Mouse (Mus musculus) adrenal gland, postnatal 4 days (tissue): ENCODE results near the gene Abhd4. TPM values are rescaled to one million over a fixed set of nuclear protein-coding genes. Genes with fewer than 3 reads are reported as not detected.

Experiments used
- DNase-seq, 2 experiments: peaks; one replicate each; pipeline ENCODE4 v3.0.0; 2021 to 2022; ENCODE audit warnings: low spot score in 2 of 2, mixed read lengths in 2 of 2
- total RNA-seq, 2 experiments: library from RNA; stranded (reverse); gene quantifications; 2 replicates each; pipeline ENCODE4 v1.2.3; 2021

Abhd4 gene
- total RNA-seq, 2 experiments from 2014 or later: 351 to 353 TPM

GRCm38 (mm10) chr14:54235825-54236540, 18.0 kb upstream of the Abhd4 start:
- DNase-seq: no peak

DNA sequence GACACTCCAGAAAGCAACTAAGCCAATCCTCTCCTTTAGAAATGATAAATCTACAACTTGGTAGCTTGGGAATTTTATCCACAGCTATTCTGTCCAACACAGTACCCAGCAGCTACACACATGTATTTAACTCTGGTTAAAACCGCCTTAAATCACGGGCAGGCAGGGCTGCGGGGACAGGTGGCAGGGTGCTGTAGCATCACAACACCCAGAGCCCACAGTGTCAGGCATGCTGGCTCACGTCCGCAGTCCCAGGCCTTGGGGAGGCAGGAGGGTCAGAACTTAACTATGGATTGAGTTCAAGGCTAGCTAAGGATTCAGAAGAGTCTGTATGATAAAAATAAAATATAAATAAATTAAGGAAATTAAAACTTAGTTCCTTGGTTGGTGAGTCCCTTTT, 17.1 kb upstream of the Abhd4 start:
- DNase-seq: no peak

DNA sequence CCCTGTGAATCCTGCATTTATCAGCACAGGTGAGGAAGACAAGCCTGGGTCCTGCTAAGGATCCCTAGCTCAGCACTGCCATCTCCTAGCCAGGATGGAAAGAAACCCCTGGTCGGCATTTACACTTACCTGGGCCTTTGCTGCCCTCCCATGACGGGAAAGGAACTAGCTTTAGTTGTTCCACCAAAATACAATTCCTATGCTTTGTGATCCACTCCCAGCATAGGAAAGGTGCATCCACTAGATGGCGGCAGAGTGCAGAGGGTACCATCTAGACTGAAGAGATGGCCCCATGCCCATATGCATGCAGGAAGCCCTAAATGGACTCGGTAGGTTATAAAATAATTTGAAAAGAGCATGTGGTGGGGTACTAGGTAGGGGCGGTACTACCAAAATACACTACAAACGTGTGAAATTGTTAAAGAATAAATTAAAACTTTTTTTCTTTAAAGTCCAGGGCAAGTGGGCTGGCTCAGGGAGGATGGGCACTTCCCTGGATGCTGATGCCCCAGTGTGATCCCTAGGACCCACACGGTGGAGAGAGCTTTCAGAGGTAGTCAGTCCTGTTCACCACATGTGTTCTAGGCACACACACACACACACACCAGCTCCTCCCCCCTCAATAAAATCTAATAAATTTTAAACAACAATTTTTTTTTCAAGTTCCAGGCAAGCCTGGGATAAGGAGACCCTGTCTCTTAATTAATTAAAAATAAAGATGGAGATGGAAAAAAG, 14.8 kb upstream of the Abhd4 start:
- peak; percentile 60 to 80 for DNase-seq

- DNase-seq: no peak
Observed at GRCm38 (mm10) chr14:54240542-54240941, 13.4 kb upstream of the Abhd4 start.

DNA sequence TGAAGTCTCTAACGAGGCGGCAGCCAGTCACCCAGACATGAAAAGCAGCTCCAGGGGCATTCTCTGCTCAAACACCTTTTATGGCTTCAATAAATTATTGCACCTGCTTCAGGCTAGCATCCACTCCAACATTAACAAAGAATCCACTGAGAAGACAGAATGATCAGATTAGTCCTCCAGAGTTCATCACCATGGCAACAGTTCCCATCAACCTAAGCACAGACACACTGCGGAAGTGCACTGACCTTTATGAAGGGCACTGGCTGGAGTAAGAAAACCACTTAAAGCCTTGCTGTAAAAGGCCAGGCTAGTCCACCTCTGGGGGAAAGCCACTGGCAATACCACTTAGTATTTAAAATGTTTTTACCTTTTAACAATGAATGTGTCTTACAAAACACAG, 9.8 kb upstream of the Abhd4 start:
- no peak for DNase-seq

DNA sequence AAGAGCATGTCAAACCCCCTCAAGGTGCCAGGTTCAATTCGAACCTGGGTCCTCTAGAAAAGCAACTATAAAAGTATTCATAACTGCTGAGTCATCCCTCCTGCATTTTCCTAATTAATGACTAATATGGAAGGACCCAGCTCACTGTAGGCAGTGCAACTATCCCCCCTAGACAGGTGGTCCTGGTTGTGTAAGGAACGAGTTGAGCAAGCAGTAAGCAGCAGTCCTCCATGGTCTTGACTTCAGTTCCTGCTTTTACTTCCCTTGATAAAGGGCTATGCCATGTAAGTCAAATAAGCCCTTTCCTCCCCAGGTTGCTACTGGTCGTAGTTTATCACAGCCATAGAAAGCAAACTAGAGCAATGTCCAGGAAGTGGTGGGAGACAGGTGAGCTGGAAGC, 7.8 kb upstream of the Abhd4 start:
- no peak for DNase-seq

DNA sequence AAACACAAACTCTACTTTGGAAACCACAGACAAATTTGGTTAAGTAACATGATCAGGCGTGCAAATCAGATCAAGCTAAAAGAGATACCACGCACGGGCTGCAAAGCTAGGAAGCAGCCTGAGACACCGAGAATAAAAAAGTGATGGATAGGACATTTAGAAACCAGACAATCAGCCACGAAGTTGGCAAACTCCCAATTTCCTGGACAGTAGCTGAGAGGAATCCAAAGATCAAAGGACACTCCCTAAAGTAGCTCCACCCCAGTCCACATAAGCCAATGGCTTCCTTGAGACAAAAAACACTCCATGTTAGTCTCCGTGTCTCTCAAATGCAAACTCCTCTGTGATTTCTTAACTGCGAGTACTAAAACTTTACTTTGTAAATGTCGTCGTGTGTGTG, 4.7 kb upstream of the Abhd4 start:
- peak in 1 of 2 experiments; percentile 32 for DNase-seq

GRCm38 (mm10) chr14:54250122-54250521, 3.9 kb upstream of the Abhd4 start:
- no peak for DNase-seq

- DNase-seq: no peak
Observed at GRCm38 (mm10) chr14:54254670-54255202, 748 bp downstream of the Abhd4 start.

- no peak for DNase-seq
Observed at GRCm38 (mm10) chr14:54258131-54258670, 4.2 kb downstream of the Abhd4 start.

DNA sequence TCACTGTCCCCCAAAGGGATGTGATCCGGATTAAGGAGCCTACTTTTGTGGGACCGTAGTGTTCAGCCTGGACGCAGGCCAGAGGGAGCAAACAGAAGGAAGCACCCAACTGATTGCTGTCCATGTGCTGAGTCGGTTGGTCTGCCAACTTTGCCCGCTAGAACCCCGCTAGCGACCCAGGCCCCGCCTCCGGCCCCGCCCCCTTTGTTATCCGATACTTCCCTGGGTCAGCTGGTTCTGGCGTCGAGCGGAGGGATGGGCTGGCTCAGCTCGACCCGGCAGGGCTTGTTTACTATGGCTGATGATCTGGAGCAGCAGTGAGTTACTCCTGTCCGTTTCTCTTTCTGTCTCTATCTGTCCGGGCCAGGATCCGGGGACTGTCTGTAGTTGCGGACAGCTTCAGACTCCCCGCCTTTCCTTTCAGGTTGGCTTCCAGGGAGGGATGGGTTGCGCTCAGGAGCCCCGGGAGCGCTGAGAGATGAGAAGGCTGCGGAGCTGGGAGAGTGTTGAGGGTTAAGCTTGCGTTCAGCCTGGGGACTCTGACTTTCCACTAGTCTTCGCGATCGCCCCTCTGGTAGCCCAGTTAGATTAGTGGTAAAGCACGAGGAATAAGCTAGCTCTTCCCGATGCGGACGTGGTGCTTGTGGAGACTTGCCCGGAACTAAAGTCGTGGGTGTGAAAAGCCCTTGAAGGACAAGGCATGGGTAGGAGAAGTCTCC, 5.2 kb downstream of the Abhd4 start:
- DNase-seq: peak; percentile 93 to 97

DNA sequence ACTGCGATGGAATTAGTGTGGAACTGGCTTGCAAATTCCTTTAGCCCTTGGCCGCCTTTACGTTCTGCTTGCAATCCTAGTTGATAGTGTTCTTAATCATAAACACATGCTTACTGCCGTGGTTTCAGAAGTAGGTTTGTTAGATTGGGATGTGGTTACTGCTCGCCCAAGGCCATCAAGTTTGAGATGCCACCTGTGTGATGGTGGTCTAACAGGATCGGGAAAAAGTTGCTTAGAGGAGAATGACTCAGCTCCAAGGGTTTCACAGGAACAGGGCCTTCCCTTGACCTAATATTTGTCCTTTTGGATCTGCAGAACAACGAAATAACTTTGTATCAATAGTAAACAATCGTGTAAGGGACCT, 5.7 kb downstream of the Abhd4 start:
- no peak for DNase-seq

DNA sequence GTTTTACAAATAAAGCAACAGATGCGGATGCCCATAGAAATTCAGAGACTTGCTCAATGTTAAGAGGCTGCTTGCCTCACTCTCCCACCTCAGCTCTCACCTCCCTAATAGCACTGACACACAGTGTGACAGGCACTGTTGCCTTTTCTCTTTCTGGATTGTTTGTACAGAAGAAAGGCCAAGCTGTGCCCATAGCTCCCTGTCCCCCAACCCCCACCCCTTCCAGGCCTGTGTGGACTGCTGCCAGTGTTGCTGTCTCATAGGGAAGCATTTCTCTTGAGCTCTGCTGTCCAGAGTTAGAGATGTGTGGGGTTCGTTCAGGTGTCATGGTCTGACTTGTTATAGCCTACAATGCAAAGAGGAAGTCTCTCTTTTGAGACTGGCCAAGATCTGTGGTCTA, 6.2 kb downstream of the Abhd4 start:
- DNase-seq: no peak

DNA sequence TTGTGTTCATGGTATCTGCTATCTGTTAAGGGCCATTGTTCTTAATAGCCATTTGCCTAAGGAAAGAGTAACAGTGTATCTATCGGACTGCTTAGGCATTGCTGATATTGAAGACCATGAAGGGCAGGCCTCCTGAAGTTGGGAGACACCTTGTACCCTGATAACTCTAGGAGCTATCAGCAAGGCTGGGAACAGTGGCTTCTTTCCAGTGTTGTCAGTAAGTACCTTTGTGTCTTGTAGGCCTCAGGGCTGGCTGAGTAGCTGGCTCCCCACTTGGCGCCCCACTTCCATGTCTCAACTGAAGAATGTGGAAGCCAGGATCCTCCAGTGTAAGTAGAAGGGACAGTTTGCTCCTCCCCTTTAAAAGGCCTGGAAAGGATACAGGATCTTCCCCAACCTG, 7.4 kb downstream of the Abhd4 start:
- DNase-seq: no peak

DNA sequence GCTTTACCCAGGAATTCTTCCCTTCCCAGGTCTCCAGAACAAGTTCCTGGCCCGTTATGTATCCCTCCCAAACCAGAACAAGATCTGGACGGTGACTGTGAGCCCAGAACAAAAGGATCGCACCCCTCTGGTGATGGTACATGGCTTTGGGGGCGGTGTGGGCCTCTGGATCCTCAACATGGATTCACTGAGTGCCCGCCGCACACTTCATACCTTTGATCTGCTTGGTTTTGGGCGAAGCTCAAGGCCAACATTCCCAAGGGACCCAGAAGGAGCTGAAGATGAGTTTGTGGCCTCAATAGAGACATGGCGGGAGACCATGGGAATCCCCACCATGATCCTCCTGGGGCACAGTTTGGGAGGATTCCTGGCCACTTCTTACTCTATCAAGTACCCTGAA, 8.6 kb downstream of the Abhd4 start:
- DNase-seq: no peak

GRCm38 (mm10) chr14:54263099-54263498, 9.1 kb downstream of the Abhd4 start:
- no peak for DNase-seq

GRCm38 (mm10) chr14:54264231-54264630, 10.2 kb downstream of the Abhd4 start:
- DNase-seq: no peak

GRCm38 (mm10) chr14:54265093-54265492, 11.1 kb downstream of the Abhd4 start:
- no peak for DNase-seq

DNA sequence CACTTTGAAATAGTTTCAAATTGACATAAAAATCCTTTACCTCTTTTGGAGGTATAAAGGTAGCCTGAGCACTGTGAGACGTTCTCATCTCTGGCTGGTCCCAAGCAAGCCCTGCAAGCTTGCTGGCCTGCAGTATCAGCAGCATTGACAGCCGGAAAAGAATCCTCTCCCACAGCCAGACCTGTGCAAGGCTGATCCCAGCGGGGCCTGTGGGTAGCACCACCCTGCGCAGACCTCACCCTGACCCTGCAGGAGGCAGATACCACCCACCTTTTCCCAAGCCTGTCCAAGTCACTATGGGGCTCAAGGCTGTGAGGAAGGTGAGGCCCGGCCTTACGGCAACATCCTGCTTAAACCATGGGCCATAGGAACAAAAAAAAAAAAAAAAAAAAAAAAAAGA, 12.0 kb downstream of the Abhd4 start:
- DNase-seq: no peak

DNA sequence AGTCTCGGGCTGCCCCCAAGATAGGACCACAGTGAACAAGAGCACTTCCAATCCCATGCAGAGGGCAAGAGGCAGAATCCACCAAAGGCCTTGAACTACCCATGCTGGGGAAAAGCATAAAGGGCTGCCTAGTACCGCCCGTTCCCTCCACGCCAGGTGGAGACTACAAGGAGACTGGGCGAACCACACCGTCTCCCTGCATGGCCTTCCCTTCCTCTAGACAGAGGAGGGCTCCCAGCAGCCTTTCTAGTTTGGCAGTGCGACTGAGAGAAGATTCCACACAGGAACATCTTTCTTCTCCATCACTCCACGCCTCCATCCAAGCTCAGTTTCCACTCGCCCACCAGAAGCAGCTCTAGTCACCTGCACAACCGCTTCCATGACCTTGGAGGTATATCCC, 14.0 kb downstream of the Abhd4 start:
- DNase-seq: no peak

GRCm38 (mm10) chr14:54269566-54269965, 15.6 kb downstream of the Abhd4 start:
- no peak for DNase-seq

DNA sequence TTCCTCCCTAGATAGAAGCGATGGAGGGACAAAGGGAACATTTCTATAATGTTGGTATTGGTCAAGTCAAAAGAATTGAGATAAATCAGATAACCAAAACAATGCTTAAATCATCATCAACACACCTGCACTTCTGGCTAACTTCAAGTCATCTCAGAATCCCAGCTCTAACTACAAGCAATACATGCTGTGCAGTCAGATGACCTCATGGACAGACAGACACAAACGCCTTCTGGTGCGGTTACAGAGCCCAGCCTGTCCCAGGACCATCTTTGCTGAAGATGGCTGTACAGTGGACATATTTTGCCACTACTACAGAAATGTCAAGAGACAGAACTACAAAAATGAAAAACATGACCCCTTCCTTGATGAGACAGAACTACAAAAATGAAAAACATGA, 16.4 kb downstream of the Abhd4 start:
- DNase-seq: no peak
